Mouse (Mus musculus) right cerebral cortex, postnatal 25 days (tissue): ENCODE measurements around the gene Itga1.
A peak's percentile ranks its signal among the peaks of the same experiment; 100 is the strongest.

ENCODE experiments used
- DNase-seq: peaks from one replicate; pipeline ENCODE4 v3.0.0; 2022

The Itga1 gene

GRCm38 (mm10) chr13:114980831-114981419, 120.8 kb downstream of the Itga1 start:
- DNase-seq, result no peak

- DNase-seq, result no peak
Observed at GRCm38 (mm10) chr13:114974484-114975042, 127.2 kb downstream of the Itga1 start.

DNA sequence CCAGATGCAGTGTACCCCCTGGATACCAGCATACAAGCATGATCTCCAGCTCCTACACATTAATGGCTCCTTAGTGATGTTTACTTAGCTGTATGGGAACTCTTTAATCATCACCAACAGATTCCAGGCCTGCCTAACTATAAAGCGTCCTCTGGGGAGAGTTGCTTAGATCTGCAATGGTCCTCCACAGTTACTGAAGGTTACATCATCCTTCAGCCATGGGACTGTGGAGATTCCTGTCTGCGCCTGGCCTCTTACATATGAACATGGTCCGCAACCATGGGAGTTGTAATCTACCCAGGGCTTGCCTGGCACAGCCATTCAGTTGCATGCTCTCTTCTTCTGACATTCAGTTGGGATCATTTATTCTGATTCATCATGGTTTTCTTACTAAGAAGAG, 129.9 kb downstream of the Itga1 start:
- no peak for DNase-seq

DNA sequence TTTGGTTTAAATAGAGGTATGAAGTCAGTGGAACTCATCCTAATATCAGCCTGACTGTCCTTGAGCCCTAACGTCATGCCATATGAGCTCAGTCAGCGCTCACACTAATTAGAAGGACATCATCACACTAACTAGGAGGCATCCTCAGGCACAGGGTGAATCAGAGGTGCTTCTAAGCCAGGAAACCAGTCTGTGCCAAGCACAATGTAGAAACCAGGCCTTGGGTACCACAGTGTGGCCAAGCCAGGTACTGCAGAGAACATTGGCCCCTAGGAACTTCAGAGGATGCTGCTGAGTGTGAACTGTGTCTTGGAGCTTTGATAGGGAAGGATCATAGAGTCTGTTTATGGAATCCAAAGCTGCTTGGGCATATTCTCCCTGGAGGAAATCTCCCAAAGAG, 137.5 kb downstream of the Itga1 start:
- DNase-seq, result peak; percentile 84

DNA sequence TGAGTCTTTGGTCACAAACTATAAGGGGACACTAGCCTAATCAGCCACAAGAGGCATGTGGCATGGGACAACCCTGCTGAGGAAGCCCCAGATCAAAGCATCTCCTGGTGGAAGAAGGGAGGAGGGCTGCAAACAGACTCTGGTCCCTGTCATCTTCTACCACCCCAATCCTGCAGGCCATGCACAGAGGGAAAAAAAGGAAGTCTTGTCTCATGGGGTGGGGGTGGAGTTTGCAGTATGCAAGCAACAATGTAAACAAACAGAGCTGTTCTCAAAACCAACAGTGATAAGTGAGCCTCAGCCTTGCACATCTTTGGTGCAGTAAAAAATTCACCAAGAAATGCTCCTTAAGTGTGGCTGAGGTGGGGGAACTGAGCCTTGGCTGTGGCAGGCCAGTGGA, 147.2 kb downstream of the Itga1 start:
- DNase-seq, result no peak

- no peak for DNase-seq
Observed at GRCm38 (mm10) chr13:114933541-114933940, 168.2 kb downstream of the Itga1 start.

DNA sequence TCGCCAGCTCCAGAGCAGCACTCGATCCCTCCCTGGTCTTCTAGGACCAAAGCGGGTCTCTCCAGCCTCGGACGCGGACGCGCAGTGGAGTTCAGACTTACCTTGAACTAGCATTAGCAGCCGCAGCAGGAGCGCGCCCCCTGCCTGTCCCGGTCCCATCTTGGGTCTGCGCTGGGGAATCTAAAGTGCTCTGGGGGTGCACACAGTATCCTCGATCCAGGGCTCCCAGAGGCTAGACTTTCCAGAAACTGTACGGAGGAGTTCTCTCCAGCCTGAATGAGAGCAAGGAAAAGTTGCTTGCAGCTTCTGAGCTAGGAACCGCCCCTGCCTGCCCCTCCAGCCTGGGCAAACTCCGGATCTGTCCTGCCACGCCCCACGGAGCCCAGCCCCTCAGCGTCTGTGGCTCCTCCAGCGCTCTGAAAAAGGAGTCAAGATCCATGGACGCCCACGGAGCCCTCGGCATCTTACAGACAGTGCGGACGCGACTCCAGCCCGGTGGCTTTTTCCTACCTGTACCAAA, 169.9 kb downstream of the Itga1 start, which contains the start of gene Itga2:
Gene Itga2 (minus strand): TSS at position 326 of the 520 bp plus-strand sequence.
- DNase-seq, result peak; percentile 28

GRCm38 (mm10) chr13:114930996-114931649, 170.6 kb downstream of the Itga1 start:
- peak; percentile 6 for DNase-seq

DNA sequence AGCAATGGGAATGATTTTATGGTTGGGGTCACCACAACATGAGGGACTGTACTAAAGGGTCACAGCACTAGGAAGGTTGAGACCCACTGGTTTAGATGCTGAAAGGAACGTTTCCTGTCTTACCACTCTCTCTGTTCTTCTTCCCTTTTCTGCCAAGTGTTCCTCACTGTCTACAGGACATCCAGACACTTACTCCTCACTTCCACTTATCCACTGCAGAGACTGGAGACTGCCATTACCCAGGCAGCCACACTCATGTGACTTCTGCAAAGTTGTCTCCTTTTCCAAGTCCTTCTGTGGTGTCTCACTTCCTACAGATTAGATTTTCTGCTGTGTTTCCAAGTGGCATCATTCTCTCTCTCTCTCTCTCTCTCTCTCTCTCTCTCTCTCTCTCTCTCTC, 177.0 kb downstream of the Itga1 start:
- DNase-seq, result no peak

DNA sequence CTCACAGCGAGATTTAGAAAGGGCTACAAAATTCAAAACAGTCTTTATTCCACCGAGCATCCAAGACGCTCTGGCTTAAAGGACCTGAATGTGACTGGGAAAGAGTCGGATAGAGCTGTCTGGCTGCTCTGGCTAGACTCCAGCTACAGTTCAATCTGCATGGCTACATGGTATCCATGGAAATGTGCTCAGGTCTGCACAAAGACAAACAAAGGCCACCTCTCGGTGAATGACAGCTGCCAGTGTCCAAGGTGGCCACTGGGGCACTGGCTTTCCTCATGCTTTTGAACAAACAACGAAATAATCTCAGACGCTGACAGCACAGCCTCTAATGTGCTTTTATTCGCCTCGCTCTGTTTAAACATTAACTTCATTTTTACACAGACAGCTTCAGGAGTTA, 178.4 kb downstream of the Itga1 start:
- DNase-seq, result no peak

- no peak for DNase-seq
Observed at GRCm38 (mm10) chr13:114915767-114916166, 186.0 kb downstream of the Itga1 start.

GRCm38 (mm10) chr13:114914963-114915362, 186.8 kb downstream of the Itga1 start:
- no peak for DNase-seq

DNA sequence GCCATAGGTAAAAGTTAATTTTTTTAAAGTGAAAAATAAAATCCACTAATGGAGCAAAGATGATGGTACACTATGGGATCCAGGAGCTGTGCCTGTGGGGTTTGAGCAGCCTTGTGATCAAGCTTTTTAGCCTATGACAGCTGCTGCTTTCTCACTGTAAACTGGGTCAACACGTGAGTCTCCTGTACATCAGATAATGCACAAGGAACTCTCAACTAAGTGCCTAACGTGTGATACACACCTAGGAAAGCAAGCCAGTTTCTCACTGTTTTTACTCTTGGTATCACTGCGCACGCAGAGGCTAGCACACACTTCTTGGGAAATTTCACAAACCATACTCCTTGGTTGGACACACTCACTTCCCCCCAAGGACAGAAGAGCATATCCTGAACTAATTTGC, 187.2 kb downstream of the Itga1 start:
- DNase-seq, result no peak

DNA sequence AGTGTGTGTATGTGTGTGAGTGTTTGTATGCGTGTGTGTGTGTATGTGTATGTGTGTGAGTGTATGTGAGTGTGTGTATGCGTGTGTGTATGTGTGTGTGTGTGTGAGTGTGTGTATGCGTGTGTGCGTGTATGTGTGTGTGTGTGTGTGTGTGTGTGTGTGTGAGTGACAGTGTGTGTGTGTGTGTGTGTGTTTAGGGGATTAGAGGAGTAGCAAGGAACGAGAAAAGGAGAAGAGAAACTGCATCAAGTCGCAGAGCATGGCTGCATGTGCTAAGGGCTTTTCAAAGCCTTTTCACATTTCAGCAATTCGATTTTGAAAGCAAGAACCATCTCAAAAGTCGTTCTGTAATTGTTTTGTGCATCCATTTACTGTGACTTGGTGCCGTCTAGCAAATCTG, 191.1 kb downstream of the Itga1 start:
- DNase-seq, result no peak

DNA sequence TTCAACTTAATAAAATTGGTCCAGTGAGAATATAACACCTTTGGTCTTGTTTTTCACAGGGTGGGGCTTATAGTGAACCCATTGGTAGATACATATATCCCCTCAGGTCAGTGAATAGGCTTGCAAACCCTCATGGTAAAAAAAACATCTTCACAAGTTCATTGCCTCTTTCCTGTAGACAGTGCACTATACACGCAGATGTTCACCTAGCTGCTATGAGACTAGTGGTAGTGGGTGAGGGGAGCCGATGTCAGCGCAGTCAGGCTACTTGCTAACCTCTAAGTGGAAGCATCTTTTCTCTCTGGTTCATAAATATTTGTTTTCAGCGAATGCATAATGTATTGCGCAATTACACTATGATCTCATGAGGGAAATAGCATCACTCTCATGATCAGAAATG, 192.2 kb downstream of the Itga1 start:
- DNase-seq, result no peak

DNA sequence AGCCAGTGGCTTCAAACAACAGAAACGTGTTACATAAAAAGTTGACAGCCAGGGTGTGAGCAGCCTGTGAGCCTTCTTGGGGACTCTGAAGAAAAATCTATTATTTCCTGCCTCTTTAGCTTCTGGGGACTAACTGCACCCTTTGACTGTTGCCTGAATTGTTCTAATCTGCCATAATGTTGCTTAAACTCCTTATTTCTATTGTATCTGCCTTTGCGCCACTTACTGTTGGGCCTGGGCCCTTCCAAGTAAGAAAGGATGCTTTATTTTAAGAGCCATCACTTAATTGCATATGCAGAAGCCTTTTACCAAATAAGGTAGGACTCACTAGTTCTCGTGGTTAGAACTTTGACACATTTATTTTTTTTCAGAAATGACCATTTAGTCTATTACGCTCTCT, 193.9 kb downstream of the Itga1 start:
- DNase-seq, result no peak
